21 mouse cellular contexts compared by ENCODE assay signal in the genomic region with DNA sequence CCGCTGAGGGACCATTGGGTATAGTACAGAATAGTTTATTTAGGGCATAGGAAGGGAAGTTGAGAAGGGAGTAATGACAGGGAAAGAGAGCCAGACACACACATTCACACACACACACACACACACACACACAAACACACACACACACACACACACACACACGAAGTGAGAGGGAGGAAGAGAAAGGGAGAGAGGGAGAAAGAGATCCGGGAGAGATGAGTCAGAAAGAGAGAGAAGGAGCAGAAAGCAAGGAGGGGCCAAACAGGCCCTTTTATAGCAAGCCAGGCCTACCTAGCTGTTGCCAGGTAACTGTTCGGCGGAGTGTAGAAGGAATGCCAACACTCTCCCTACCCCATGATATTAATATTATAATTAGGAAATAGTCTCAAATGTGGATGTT.
"Had no signal": no experiment of that assay in that cellular context is flagged by ENCODE, and none has a peak within 500 bp of the region (broad histone marks: within the 10 kb centered on the region; RNA-seq: fewer than 3 reads in every experiment).

No protein-coding gene starts in this region.

- H3K4me1 ChIP-seq: limb, embryonic 10.5 days; liver, embryonic 12.5 days; liver, embryonic 15.5 days; lung, embryonic 15.5 days; neural tube, embryonic 13.5 days; stomach, embryonic 15.5 days had no signal

- H3K9me3 ChIP-seq: limb, embryonic 10.5 days; limb, embryonic 13.5 days; liver, embryonic 12.5 days; liver, embryonic 15.5 days; lung, embryonic 15.5 days; neural tube, embryonic 13.5 days; stomach, embryonic 15.5 days had no signal

- DNase-seq: kidney, adult 9 months; kidney, postnatal 36 days; layer of hippocampus, postnatal 36 days; liver; lung, adult 18-20 months; lung, postnatal 14 days; lung, postnatal 4 days; spleen, adult 18-20 months; thymus, postnatal 36 days had no signal

- H3K4me2 ChIP-seq: limb, embryonic 13.5 days; liver, embryonic 12.5 days; liver, embryonic 15.5 days; lung, embryonic 15.5 days; midbrain, embryonic 11.5 days; neural tube, embryonic 13.5 days; stomach, embryonic 15.5 days had no signal

- H3K27ac ChIP-seq: kidney, postnatal 0 days; limb, embryonic 10.5 days; limb, embryonic 13.5 days; liver, embryonic 12.5 days; liver, embryonic 15.5 days; lung, embryonic 15.5 days; neural tube, embryonic 13.5 days; stomach, embryonic 15.5 days had no signal

- H3K9ac ChIP-seq: limb, embryonic 13.5 days; liver, embryonic 12.5 days; liver, embryonic 15.5 days; lung, embryonic 15.5 days; neural tube, embryonic 13.5 days; stomach, embryonic 15.5 days had no signal

- ATAC-seq: intestine, postnatal 0 days; liver, embryonic 12.5 days; midbrain, embryonic 16.5 days had no signal

- H3K4me3 ChIP-seq: limb, embryonic 10.5 days; limb, embryonic 13.5 days; liver, embryonic 12.5 days; liver, embryonic 15.5 days; lung, embryonic 15.5 days; myocyte; neural tube, embryonic 13.5 days; stomach, embryonic 15.5 days had no signal

- H3K27me3 ChIP-seq: limb, embryonic 13.5 days; liver, embryonic 12.5 days; liver, embryonic 15.5 days; lung, embryonic 15.5 days; neural tube, embryonic 13.5 days; stomach, embryonic 15.5 days had no signal

- H3K36me3 ChIP-seq: limb, embryonic 10.5 days; limb, embryonic 13.5 days; liver, embryonic 12.5 days; liver, embryonic 15.5 days; lung, embryonic 15.5 days; stomach, embryonic 15.5 days had no signal
